Mouse (Mus musculus) kidney, embryonic 16.5 days (tissue): ENCODE results near the gene Cdkn2d. TPM values are rescaled to one million over a fixed set of nuclear protein-coding genes. Genes with fewer than 3 reads are reported as not detected.

ENCODE experiments used
- ATAC-seq: fragments of 200-750 bp; cut with Nextera tagmentation; 2 replicates; pipeline ENCODE4 v1.8.0; 2017; ENCODE audit warnings: moderate TSS enrichment; ENCODE audit not compliant: low FRiP score, low TSS enrichment
- H3K27ac ChIP-seq: fragments of 300-500 bp; sonication (generic); 2 replicates; pipeline ENCODE4 v1.5.1; 2014; ENCODE audit warnings: low read length
- H3K27me3 ChIP-seq: fragments of 300-500 bp; sonication (generic); 2 replicates; pipeline ENCODE4 v1.6.1; 2014; ENCODE audit warnings: low read length, control low read depth, mixed read lengths; ENCODE audit not compliant: insufficient read depth
- H3K36me3 ChIP-seq: fragments of 300-500 bp; sonication (generic); 2 replicates; pipeline ENCODE4 v1.6.1; 2014; ENCODE audit warnings: low read length, control low read depth, mixed read lengths; ENCODE audit not compliant: insufficient read depth
- H3K4me1 ChIP-seq: fragments of 300-500 bp; sonication (generic); 2 replicates; pipeline ENCODE4 v1.6.1; 2014; ENCODE audit warnings: low read length, control low read depth, mixed read lengths; ENCODE audit not compliant: insufficient read depth
- H3K4me2 ChIP-seq: fragments of 300-500 bp; sonication (generic); replicated peaks from 2 replicates; pipeline ENCODE4 v1.6.1; 2014; ENCODE audit warnings: low read depth, low read length
- H3K4me3 ChIP-seq: fragments of 300-500 bp; sonication (generic); 2 replicates; pipeline ENCODE4 v1.5.1; 2014; ENCODE audit warnings: mild to moderate bottlenecking, low read length
- H3K9ac ChIP-seq: fragments of 300-500 bp; sonication (generic); replicated peaks from 2 replicates; pipeline ENCODE4 v1.6.1; 2014; ENCODE audit warnings: low read length
- H3K9me3 ChIP-seq: fragments of 300-500 bp; sonication (generic); 2 replicates; pipeline ENCODE4 v1.6.1; 2016; ENCODE audit warnings: low read length, control low read depth
- WGBS: fragments of 180-500 bp; shearing (Covaris S2); extraction: QIAGEN DNeasy Blood & Tissue Kit; methylation state at CpG from one replicate; pipeline ENCODE4 v1.1.7; 2014; 5-methylcytosine and 5-hydroxymethylcytosine counted together
- polyA plus RNA-seq: library from polyadenylated mRNA; unstranded; fragments of >200 nt; fragmentation: Nextera tagmentation; extraction: Ambion mirVana; gene quantifications from 2 replicates; pipeline ENCODE4 v1.2.1, GENCODE M21; 2015

Gene Cdkn2d
- polyA plus RNA-seq, 1 experiment from 2014 or later = 50.9 TPM

DNA sequence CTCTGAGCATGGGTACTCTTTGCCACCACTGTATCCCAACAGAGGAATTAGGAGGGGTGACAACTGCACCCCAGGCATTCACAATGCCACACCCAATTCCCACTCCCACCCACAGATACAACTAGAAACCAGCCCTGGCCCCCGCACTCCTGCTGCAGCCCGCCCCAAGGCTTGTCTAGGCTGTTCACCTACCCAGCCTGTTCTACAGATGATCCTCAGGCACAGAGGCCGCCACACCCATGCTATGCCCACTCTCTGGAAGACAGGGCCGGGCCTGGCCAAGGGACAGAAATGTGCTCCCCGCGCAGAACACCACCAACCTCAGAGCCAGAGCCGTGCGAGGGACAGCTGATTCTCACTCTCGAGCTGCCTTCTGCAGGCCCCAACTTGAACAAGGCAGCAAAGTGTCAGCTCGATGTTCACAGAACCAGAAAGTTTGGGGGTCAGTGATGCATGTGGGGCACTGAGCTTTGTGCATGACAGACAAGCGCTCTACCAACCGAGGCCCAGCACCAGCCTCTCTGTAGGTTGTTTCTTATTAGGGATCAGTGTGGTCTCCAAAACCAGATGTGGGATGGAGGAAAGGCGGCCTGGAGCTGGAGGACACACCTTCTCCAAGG lies 40.0 kb downstream of the Cdkn2d start:
- Histone ChIP-seq H3K9me3 (no peaks in the 10 kb centered on the region), H3K36me3 (no peaks in the 10 kb centered on the region), H3K9ac (no peak overlapping the region), H3K4me3 (no peak overlapping the region), H3K4me2 (no peak overlapping the region), H3K27ac (no peak overlapping the region), H3K4me1 (peaks cover 11% of the 10 kb centered on the region), H3K27me3 (peaks cover 48% of the 10 kb centered on the region)
- ATAC-seq = no peak
- WGBS = 62% methylated on average over 13 of the region's 13 CpGs

DNA sequence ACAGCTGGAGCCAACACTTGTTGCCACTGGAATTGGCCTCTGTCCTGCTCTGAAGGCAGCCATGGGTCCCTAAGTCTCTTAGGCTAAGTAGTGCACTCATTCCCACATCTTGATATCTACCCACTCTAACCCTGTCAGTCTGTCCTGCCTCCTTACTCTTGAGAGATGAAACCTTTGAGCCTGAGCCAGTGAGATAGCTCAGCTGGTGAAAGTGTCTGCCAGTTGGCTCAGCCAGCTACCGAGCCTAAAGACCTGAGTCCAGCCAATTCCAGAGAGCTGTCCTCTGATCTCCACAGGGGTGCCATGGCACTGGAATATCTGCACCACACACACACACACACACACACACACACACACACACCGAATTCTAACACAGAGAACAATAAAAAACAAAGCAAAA lies 40.7 kb downstream of the Cdkn2d start:
- ATAC-seq = no peak
- peaks cover 56% of the 10 kb centered on the region for H3K27me3 ChIP-seq
- 44% methylated on average over 2 of the region's 2 CpGs for WGBS
- H3K9me3 ChIP-seq = no peaks in the 10 kb centered on the region
- no peak overlapping the region for H3K4me2 ChIP-seq
- no peak overlapping the region for H3K27ac ChIP-seq
- H3K9ac ChIP-seq = no peak overlapping the region
- H3K4me1 ChIP-seq = peaks cover 11% of the 10 kb centered on the region
- H3K4me3 ChIP-seq = no peak overlapping the region
- no peaks in the 10 kb centered on the region for H3K36me3 ChIP-seq

DNA sequence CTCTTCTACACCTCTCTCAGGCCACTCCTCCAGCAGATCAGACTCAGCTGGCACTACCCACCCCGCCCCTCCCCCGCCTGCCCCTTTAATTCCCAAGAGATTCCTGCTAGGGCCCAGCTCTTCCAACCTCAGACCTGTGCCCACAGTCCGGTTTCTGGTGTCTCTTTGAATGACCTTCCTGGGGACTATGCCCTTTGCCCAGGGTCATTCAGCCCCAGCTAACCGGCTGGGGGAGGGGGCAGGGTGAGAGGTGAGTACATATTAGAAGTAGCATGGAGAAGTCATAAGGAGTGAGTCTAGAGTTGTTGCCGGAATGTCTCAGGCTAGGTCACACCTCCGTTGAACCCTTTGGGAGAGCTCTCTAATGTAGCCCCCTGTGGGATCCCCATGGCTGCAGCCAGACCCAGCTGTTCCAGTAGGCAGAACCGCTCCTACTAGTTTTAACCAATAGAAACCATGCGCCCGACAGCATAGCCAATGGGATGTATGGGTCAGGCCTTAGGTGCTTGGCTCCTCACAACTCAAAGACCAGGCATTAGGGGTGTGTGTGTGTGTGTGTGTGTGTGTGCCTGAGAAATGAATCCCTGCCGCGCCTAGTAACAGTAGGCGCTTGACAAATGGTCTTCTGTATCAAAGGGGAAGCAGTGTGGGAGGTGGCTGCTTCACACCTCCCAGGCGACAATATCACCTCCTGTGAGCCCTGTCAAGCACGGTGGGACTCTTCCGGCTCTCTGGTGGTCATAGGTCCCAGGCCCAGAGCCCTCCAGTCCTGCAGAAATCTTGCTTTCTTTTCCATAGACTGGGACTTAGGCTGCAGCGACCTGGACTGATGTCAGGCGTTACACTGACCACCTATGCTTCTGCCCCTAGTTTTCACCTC lies 41.3 kb downstream of the Cdkn2d start:
- H3K4me1 ChIP-seq = peaks cover 15% of the 10 kb centered on the region
- H3K4me3 ChIP-seq = no peak overlapping the region
- 0 out of 2 replicates have a peak, but pooled peaks have one; percentile 8 for ATAC-seq
- H3K4me2 ChIP-seq = no peak overlapping the region
- no peak overlapping the region for H3K27ac ChIP-seq
- H3K36me3 ChIP-seq = no peaks in the 10 kb centered on the region
- no peaks in the 10 kb centered on the region for H3K9me3 ChIP-seq
- peaks cover 62% of the 10 kb centered on the region for H3K27me3 ChIP-seq
- WGBS = 19% methylated on average over 17 of the region's 17 CpGs
- no peak overlapping the region for H3K9ac ChIP-seq

- Histone ChIP-seq H3K9ac (peak within 1 kb of the TSS; percentile 34; the same call in 1 of the 2 replicates), H3K9me3 (no peaks in the 10 kb centered on the region)
- ATAC-seq = no peak
These were observed 42.9 kb downstream of the Cdkn2d start, which contains the start of gene S1pr5 for GRCm38 (mm10) chr9:21248326-21248725. Gene S1pr5, minus strand, starts transcription at chr9:21248443.

DNA sequence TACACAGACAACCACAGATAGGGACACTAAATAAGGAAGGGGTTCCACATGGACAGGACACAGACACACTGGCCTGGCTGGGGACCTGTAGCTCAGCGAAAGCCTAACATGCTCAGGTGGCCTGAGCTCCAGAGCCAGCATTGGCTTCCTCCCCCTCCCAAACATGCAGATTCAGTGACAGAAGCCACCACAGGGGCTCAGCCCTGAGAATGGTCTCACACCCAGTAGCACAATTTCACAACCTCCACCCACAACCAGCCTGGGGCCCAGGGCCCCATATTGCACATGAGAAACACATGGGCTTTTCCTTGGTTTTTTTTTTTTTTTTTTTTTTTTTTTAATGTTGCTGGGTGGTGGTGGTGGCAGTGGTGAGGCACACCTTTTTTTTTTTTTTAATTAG lies 44.9 kb downstream of the Cdkn2d start:
- Histone ChIP-seq H3K27ac (no peak overlapping the region), H3K9me3 (no peaks in the 10 kb centered on the region), H3K4me1 (peaks cover 24% of the 10 kb centered on the region), H3K9ac (no peak overlapping the region), H3K36me3 (no peaks in the 10 kb centered on the region), H3K4me3 (no peak overlapping the region), H3K27me3 (peaks cover 84% of the 10 kb centered on the region), H3K4me2 (no peak overlapping the region)
- 84% methylated on average over 1 of the region's 1 CpGs for WGBS
- ATAC-seq = no peak

More at GRCm38 (mm10) chr9:21248326-21248725, 42.9 kb downstream of the Cdkn2d start, which contains the start of gene S1pr5:
- under 1% methylated on average over 30 of the region's 30 CpGs for WGBS
- Histone ChIP-seq H3K27me3 (peaks cover 77% of the 10 kb centered on the region), H3K4me2 (peak within 1 kb of the TSS; percentile 48), H3K4me3 (peak within 1 kb of the TSS; percentile 33), H3K4me1 (peaks cover 24% of the 10 kb centered on the region), H3K27ac (no peak within 1 kb of the TSS), H3K36me3 (no peaks in the 10 kb centered on the region)

GRCm38 (mm10) chr9:21245113-21245487 lies 46.1 kb downstream of the Cdkn2d start:
- H3K27me3 ChIP-seq = peaks cover 72% of the 10 kb centered on the region
- peak overlapping the region; percentile 82 for H3K4me2 ChIP-seq
- peak overlapping the region; percentile 54 for H3K9ac ChIP-seq
- no peak overlapping the region for H3K27ac ChIP-seq
- 2% methylated on average over 16 of the region's 16 CpGs for WGBS
- no peaks in the 10 kb centered on the region for H3K9me3 ChIP-seq
- H3K36me3 ChIP-seq = no peaks in the 10 kb centered on the region
- peak overlapping the region; percentile 53 for H3K4me3 ChIP-seq
- peaks cover 26% of the 10 kb centered on the region for H3K4me1 ChIP-seq
- ATAC-seq = no peak

DNA sequence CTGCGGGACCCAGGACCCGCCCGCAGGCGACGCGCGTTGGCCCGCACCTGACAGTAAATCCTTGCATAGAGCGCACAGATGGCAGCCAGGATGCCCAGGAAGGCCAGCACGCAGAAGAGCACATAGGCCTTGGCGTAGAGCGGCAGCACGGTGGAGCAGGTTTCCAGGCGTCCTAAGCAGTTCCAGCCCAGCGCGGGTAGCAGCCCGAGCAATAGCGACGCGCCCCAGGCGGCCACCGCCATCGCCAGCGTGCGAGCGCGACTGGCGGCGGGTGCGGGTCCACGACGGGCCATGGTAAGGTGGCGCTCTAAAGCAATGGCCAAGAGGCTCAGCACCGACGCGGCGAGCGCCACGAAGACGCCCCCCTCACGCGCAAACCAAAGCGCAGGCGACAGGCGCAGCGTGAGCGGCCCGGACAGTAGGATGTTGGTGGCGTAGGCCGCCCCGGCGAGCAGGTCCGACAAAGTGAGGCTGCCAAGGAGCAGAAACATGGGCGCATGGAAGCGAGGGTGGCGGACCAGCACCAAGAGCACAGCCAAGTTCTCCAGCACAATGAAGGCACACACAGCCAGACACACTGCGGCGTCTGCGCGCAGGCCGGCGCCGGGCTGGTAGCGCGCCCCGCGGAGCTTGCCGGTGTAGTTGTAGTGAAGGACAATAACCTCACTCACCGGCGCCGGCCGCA lies 46.6 kb downstream of the Cdkn2d start:
- peak overlapping the region; percentile 54 for H3K9ac ChIP-seq
- under 1% methylated on average over 72 of the region's 72 CpGs for WGBS
- ATAC-seq = peak; percentile 33; the same call in 1 of the 2 replicates

DNA sequence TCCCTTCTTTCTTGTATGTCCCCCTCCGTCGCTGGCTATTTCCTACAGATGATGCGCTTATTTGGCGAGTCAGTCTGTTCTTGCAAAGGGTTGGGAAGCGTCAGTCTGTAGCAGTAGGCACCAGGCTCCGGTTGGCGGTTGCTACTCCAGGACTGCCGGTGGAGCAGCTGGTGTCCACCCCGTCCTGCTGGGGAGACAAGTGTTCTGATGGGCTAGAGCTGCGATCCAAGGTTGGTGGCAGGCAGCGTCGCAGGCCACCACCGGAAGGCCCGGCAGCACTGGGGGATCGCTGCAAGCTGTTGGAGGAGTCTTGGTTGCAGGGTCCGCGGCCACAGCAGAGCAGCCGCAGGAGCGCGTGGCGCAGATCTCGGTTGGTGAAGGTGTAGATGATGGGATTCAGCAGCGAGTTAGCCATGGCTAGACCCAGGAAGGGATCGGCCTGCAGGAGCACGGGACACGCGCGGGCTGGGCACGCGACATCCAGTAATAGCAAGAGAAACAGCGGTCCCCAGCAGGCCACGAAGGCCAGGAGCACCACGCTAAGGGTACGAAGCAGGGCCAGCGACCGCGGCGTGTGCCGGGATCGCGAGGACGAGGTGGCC lies 47.3 kb downstream of the Cdkn2d start:
- peaks cover 60% of the 10 kb centered on the region for H3K27me3 ChIP-seq
- 7% methylated on average over 42 of the region's 42 CpGs for WGBS
- H3K27ac ChIP-seq = no peak overlapping the region
- 0 out of 2 replicates have a peak, but pooled peaks have one; percentile 1 for ATAC-seq
- peak overlapping the region; percentile 82 for H3K4me2 ChIP-seq
- no peaks in the 10 kb centered on the region for H3K9me3 ChIP-seq
- peak overlapping the region; percentile 54; the same call in 1 of the 2 replicates for H3K9ac ChIP-seq
- peaks cover 29% of the 10 kb centered on the region for H3K4me1 ChIP-seq
- no peaks in the 10 kb centered on the region for H3K36me3 ChIP-seq
- H3K4me3 ChIP-seq = peak overlapping the region; percentile 53

More for the DNA sequence above, 46.6 kb downstream of the Cdkn2d start:
- peak overlapping the region; percentile 53 for H3K4me3 ChIP-seq
- no peaks in the 10 kb centered on the region for H3K9me3 ChIP-seq
- no peaks in the 10 kb centered on the region for H3K36me3 ChIP-seq
- no peak overlapping the region for H3K27ac ChIP-seq
- peak overlapping the region; percentile 82 for H3K4me2 ChIP-seq
- H3K27me3 ChIP-seq = peaks cover 67% of the 10 kb centered on the region
- H3K4me1 ChIP-seq = peaks cover 26% of the 10 kb centered on the region

DNA sequence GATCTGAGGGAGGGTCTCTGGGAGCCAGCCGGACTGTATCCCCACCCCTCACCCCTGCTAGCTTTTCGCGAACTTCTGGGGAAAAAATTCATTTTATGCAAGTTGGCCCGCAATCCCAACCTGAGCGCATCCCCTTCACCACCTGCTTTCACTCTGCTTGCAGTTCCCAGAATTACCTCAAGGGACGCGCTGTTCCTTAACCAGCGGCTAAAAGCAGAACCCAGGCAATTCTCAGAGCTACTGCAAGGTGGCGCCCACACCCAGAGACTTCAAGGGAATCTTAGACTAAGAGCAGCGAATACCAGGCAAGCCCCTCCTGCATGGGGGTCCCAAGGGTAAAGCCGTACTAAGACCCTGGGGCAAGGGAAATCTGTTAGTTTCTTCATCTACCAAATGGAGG lies 49.9 kb downstream of the Cdkn2d start:
- Histone ChIP-seq H3K4me2 (no peak overlapping the region), H3K27me3 (peaks cover 38% of the 10 kb centered on the region), H3K36me3 (no peaks in the 10 kb centered on the region), H3K27ac (no peak overlapping the region), H3K4me1 (peaks cover 32% of the 10 kb centered on the region), H3K9me3 (no peaks in the 10 kb centered on the region), H3K4me3 (no peak overlapping the region), H3K9ac (no peak overlapping the region)
- ATAC-seq = no peak
- WGBS = 5% methylated on average over 11 of the region's 11 CpGs
